Mouse (Mus musculus) heart, postnatal 0 days (tissue): Measurements from ENCODE around the gene Col28a1. TPM values are rescaled to one million over a fixed set of nuclear protein-coding genes. Genes with fewer than 3 reads are reported as not detected.

Source experiments
- ATAC-seq: fragments of 200-750 bp; cut with Nextera tagmentation; 2 replicates; pipeline ENCODE4 v1.8.0; 2017; ENCODE audit warnings: low read depth, moderate number of reproducible peaks, moderate library complexity; ENCODE audit not compliant: insufficient read depth
- DNase-seq: peaks from one replicate; pipeline ENCODE4 v3.0.0-alpha.2; 2016; ENCODE audit warnings: low spot score
- H3K27ac ChIP-seq: fragments of 300-500 bp; sonication (generic); 2 replicates; pipeline ENCODE4 v1.5.1; 2014; ENCODE audit warnings: low read depth, mild to moderate bottlenecking
- H3K27me3 ChIP-seq: fragments of 300-500 bp; sonication (generic); 2 replicates; pipeline ENCODE4 v1.6.1; 2014; ENCODE audit warnings: low read length, mixed read lengths; ENCODE audit not compliant: control insufficient read depth, insufficient read depth
- H3K36me3 ChIP-seq: fragments of 300-500 bp; sonication (generic); replicated peaks from 2 replicates; pipeline ENCODE4 v1.6.1; 2014; ENCODE audit warnings: low read length, mixed read lengths; ENCODE audit not compliant: control insufficient read depth, insufficient read depth
- H3K4me1 ChIP-seq: fragments of 300-500 bp; sonication (generic); 2 replicates; pipeline ENCODE4 v1.6.1; 2014; ENCODE audit warnings: antibody characterized with exemption; ENCODE audit not compliant: control insufficient read depth, insufficient read depth
- H3K4me2 ChIP-seq: fragments of 300-500 bp; sonication (generic); 2 replicates; pipeline ENCODE4 v1.6.1; 2014; ENCODE audit warnings: low read depth, mild to moderate bottlenecking, low read length, moderate library complexity
- H3K4me3 ChIP-seq: fragments of 300-500 bp; sonication (generic); 2 replicates; pipeline ENCODE4 v1.5.1; 2014; ENCODE audit warnings: low read depth, low read length
- H3K9ac ChIP-seq: fragments of 300-500 bp; sonication (generic); replicated peaks from 2 replicates; pipeline ENCODE4 v1.6.1; 2014; ENCODE audit warnings: low read depth, low read length, mixed read lengths
- H3K9me3 ChIP-seq: fragments of 300-500 bp; sonication (generic); replicated peaks from 2 replicates; pipeline ENCODE4 v1.6.1; 2016; ENCODE audit warnings: low read length; ENCODE audit not compliant: control insufficient read depth
- CTCF ChIP-seq: IDR thresholded peaks from 2 replicates; pipeline ENCODE4 v1.5.1; 2016; ENCODE audit warnings: antibody characterized with exemption, control low read depth, low read depth
- EP300 ChIP-seq: IDR thresholded peaks from 2 replicates; pipeline ENCODE4 v1.6.1; 2016; ENCODE audit warnings: antibody characterized with exemption, low read depth
- WGBS: fragments of 180-500 bp; shearing (Covaris S2); extraction: QIAGEN DNeasy Blood & Tissue Kit; methylation state at CpG from one replicate; pipeline ENCODE4 v1.1.7; 2014; 5-methylcytosine and 5-hydroxymethylcytosine counted together
- polyA plus RNA-seq: library from polyadenylated mRNA; unstranded; fragments of >200 nt; fragmentation: Nextera tagmentation; extraction: Ambion mirVana; gene quantifications from 2 replicates; pipeline ENCODE4 v1.2.1, GENCODE M21; 2015
- total RNA-seq: library from RNA; depleted of rRNA; stranded (reverse); fragments of >200 nt; gene quantifications from 2 replicates; pipeline ENCODE4 v1.2.3, GENCODE M21; 2014; ENCODE audit warnings: low replicate concordance

The Col28a1 gene
- total and polyA plus RNA-seq, 2 experiments from 2014 or later, result 0.20 TPM; not detected in 1

DNA sequence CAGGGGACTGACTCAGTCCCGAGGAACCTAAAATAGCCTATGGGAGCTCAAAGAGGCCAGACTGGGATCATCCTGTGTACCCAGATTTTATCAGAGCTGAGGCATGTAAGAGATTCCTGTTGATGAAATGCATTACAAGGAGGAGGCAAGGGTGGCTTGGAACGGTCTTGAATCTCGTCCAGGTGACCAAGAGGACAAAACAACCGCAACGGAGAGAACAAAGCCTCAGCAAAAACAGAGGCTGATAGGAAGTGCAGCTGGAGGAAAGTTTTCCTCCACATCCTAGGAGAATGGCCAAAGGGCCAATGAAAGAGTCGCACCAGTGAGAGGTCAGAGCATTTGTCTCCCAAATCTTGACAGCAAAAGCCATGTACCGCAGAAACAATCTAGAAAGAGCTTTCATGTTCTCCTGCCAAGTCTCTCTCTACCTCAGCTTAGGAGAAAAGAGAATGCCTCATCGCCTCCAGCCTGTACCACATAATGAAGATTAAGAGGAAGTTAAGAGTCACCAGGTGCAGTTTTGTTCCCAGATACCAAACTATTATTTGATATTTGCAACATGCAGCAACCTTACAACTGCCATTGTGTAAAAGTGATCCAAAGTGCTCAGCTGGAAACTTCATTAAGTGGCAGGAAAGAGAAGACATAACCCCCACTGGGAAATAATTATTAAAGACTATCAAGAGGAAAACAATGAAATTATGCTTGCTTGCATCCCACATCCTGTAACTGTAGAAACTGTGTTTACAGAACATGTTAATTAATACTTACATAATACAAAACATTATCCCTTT, 98.1 kb downstream of the Col28a1 start:
- Histone ChIP-seq H3K36me3 (no peaks in the 10 kb centered on the region), H3K9ac (no peak overlapping the region), H3K4me3 (no peak overlapping the region), H3K9me3 (no peaks in the 10 kb centered on the region), H3K4me1 (0 out of 2 replicates have a peak, but pooled peaks cover 12% of the 10 kb centered on the region), H3K27ac (peak overlapping the region; percentile 61), H3K27me3 (no peaks in the 10 kb centered on the region), H3K4me2 (no peak overlapping the region; the same call in 1 of the 2 replicates)
- no peak for DNase-seq
- 35% methylated on average over 8 of the region's 8 CpGs for WGBS
- peak; percentile 57; the same call in 1 of the 2 replicates for TF ChIP-seq EP300
- no peak for TF ChIP-seq CTCF
- ATAC-seq, result peak; percentile 58

DNA sequence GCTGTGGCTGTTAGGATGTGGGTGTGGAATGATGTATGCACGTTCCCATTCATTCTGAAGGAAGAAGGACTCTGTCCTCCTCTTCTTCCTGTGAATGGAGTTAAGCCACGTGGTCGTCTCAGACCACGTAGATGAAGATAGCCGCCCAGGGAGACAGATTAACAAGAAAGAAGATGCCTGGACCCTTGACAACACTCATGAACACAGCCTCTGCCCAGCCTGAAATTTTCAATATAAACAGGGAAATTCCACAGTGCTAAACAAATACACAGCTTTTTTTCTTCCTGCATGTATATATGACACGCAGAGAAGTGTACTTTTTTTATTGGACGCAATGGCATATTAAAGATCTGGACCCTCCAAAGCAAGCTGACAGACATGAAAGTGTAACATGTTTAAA, 98.9 kb downstream of the Col28a1 start:
- WGBS, result 68% methylated on average over 7 of the region's 7 CpGs
- 0 out of 2 replicates have a peak, but pooled peaks have one; percentile 33 for ATAC-seq

DNA sequence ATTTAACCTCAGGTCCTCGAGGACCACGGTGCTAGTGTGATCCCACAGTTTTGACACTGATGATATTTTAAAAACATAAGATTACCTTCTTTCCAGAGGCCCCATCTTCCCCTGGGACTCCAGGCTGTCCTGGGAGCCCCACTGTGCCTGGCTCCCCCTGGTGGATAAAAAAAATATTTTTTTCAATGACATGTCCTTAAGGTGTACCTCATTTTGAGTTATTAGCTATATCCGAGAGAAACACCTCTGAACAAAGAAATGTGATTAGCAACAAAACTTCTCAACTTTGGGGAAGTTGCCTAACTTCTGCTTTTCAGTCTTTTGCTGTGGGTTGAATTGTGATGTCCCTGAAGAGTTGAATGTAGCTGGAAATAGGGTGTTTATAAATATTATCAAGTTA, 105.6 kb downstream of the Col28a1 start:
- H3K27me3 ChIP-seq, result no peaks in the 10 kb centered on the region
- no peak overlapping the region for H3K27ac ChIP-seq
- ATAC-seq (no peak), DNase-seq (no peak)
- TF ChIP-seq EP300, result no peak
- TF ChIP-seq CTCF, result peak; percentile 57
- H3K4me2 ChIP-seq, result no peak overlapping the region
- H3K4me3 ChIP-seq, result no peak overlapping the region
- no peaks in the 10 kb centered on the region for H3K36me3 ChIP-seq
- no peaks in the 10 kb centered on the region for H3K9me3 ChIP-seq
- H3K9ac ChIP-seq, result no peak overlapping the region
- WGBS, result 52% methylated on average over 3 of the region's 3 CpGs
- 0 out of 2 replicates have a peak, but pooled peaks cover 5% of the 10 kb centered on the region for H3K4me1 ChIP-seq

More for the DNA sequence above, 98.9 kb downstream of the Col28a1 start:
- Histone ChIP-seq H3K9me3 (no peaks in the 10 kb centered on the region), H3K4me3 (no peak overlapping the region), H3K9ac (no peak overlapping the region), H3K27me3 (no peaks in the 10 kb centered on the region), H3K36me3 (no peaks in the 10 kb centered on the region), H3K4me1 (0 out of 2 replicates have a peak, but pooled peaks cover 12% of the 10 kb centered on the region), H3K4me2 (no peak overlapping the region), H3K27ac (peak overlapping the region; percentile 61; the same call in 1 of the 2 replicates)
- no peak for TF ChIP-seq CTCF
- no peak for TF ChIP-seq EP300
- DNase-seq, result no peak

DNA sequence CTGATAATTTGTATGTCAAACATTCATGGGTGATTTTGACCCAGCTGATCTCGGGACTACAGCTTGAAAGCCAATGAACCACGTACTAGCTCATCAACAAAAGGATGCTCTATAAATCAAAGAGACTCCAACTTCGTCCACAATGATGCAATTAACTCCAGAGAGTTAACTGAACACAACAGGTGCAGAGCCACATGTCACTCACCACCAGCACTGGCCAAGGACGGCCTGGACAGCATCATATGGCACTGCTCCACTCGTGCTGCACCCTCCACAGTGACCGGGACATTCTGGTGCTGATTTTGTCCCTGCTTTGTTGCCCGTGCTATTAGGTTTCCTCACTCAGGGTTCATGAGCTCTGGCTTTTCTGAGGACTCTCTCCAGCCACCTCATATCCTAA, 107.6 kb downstream of the Col28a1 start:
- Histone ChIP-seq H3K27me3 (no peaks in the 10 kb centered on the region), H3K27ac (no peak overlapping the region), H3K9ac (no peak overlapping the region), H3K36me3 (no peaks in the 10 kb centered on the region), H3K4me3 (no peak overlapping the region), H3K9me3 (no peaks in the 10 kb centered on the region), H3K4me2 (no peak overlapping the region), H3K4me1 (0 out of 2 replicates have a peak, but pooled peaks cover 5% of the 10 kb centered on the region)
- DNase-seq, result no peak
- TF ChIP-seq EP300, result no peak
- TF ChIP-seq CTCF, result no peak
- WGBS, result 47% methylated on average over 7 of the region's 7 CpGs
- ATAC-seq, result no peak

DNA sequence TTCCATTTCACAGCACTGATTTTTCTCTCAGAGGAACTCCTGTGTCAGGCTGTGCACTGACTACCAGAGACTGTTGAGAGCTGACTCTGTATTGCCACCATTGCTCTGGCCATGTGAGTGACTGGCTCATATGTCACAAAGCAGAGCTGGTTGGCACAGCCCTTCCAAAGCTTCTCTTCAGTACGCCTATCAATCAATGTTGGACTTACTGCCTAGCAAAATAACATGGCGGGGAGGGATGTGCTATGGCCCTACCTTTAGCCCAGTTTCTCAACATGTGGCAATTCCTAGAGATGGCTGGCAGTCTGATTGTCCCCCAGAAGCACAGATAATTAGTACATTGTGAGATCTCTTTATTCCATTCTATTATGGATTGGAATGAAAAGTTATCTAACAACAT, 109.2 kb downstream of the Col28a1 start:
- Histone ChIP-seq H3K27me3 (no peaks in the 10 kb centered on the region), H3K4me2 (no peak overlapping the region), H3K27ac (no peak overlapping the region), H3K4me3 (no peak overlapping the region), H3K4me1 (0 out of 2 replicates have a peak, but pooled peaks cover 5% of the 10 kb centered on the region), H3K9ac (no peak overlapping the region), H3K9me3 (no peaks in the 10 kb centered on the region), H3K36me3 (no peaks in the 10 kb centered on the region)
- WGBS, result 89% methylated on average over 2 of the region's 2 CpGs
- TF ChIP-seq CTCF (no peak), EP300 (no peak)
- ATAC-seq (no peak), DNase-seq (no peak)
